Mouse (Mus musculus) frontal cortex, postnatal 10 days (tissue): ENCODE results near the gene Bcam.
"Not testable (repeated sequence)": the region's sequence is repeated elsewhere in the genome, so short reads cannot be mapped to it uniquely, and the experiment has no call there.

Experiments
- DNase-seq, 2 experiments: peaks; one replicate each; pipeline ENCODE4 v3.0.0; 2022; ENCODE audit warnings: low spot score in 2 of 2, mixed read lengths in 1 of 2

Gene Bcam

GRCm38 (mm10) chr7:19770984-19771391 is at the start of gene Bcam:
Bcam (minus strand) TSS chr7:19771016.
- no peak for DNase-seq

DNA sequence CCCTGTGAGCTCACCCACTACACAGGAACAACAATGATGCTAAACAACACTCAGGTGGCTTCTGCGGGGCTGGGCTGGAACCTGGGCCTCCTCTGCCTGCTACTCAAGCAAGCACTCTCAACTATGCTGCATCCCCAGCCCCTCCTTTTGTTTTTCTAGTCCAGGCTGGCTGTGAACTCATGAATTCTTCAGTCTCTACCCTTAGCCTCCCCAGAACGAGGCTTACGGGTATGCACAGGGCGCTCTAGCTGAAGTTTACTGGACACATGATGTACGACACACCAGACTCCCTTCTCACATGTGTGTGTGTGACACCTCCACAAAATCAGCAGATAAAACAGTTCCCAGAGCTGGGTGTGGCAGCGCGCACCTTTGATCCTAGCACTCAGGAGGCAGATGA is 48.1 kb upstream of the Bcam start:
- DNase-seq, result no peak

DNA sequence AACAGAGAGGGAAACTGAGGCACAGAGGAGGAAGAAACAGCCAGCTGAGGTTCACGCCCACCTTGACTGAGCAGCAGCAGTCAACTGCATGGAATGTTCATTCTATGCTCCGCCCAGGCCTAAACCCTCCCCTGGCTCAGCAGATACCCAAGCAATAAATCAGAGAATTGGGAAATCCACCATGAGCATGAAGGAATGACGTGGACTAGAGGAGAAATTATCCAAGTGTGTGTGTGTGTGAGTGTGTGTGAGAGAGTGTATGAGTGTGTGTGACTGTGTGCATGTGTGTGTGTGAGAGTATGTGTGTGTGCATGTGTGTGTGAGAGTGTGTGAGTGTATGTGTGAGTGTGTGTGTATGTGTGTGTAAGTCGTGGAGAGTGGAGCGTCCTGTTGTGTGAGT is 47.6 kb upstream of the Bcam start:
- DNase-seq, result no peak

- peak in 1 of 2 experiments; percentile 36 for DNase-seq
These were observed 46.7 kb upstream of the Bcam start for GRCm38 (mm10) chr7:19817382-19818105.

DNA sequence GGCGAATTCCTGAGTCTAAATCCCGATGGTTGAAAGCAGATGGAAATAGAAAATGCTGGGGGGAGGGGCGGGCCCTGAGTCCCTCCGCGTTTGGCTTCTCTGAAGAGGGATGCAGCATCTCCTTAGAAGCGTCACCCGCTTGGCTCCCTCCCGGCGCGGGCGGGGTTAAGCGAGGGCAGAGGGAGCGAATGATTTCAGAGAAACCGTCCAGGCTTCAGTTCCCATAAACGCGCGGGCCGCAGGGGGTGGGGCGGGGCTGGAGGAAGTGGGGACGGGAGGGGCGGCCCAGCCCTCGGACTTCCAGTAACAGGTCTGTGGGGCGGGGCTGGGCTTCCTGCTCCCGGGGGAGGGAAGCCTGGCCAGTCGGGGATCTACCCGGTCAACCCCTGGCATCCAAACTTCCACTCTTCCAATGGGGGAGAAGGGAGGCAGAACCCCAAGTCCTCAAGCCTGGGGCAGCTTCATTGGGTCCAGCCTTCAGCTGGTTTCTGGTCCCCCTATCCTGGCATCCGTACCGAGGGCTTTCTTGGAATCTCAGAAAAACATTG is 45.5 kb upstream of the Bcam start:
- peak; percentile 56 to 58 for DNase-seq

GRCm38 (mm10) chr7:19815296-19816223 is 44.7 kb upstream of the Bcam start:
- no peak for DNase-seq

DNA sequence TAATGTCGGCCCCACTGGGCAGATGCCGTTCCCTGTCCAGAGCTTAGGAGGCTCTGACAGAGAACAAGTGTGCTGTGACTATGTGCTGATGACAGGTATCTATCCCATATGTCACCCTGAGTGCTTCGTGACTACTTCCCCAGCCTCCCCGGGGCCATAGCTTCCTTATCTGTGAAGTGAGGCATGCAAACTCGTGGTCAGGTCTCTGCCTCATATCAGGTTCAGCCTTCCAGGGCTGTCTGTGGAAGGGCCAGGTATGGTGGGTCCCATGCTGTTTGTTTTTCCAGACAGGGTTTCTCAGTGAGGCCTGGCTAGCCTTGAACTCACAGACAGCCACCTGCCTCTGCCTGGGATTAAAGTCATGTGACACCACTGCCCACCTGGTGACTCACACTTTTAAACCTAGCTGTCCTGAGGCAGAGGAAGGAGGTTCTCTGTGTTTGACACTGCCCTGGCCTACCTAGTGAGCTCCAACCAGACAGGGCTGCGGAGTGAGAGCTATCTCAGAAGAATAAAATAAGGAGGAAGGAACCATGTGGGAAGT is 42.8 kb upstream of the Bcam start:
- DNase-seq, result no peak

DNA sequence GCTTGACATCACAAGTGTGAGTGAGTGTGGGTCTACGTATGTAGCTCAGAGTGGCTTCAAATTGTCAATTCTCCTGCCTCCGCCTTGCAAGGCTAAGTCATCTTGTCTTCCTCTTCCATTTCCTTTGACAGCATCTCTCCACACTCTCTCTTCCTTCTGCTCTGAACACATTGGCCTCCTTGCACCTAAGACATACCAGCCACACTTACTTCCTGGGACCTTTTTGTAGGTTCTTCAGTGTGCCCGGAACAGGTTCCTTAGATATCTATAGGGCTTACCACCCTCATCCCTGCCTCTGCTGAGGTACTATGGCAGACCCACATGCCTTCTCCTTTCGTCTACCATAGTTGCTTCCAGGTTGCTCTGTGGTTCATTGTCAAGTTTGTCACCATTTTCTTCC is 42.3 kb upstream of the Bcam start:
- DNase-seq, result no peak

DNA sequence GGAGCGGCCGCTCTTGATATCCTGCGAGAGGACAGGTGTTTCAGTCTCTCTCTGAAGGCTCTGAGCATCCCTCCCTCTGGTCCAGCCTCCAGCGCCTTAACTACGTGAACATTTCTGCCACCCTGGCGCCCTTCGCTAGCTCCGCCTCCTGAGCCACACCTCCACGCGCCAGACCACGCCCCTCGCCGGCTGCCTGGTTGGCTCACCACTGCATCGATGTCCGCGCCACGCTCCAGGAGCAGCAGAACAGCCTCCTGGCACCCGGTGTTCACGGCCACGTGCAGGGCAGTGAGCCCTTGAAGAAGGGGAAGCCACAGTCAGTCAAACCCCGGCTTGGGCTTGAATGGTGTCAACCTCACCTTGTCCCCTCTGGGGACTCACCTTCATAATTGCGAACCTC is 40.3 kb upstream of the Bcam start:
- DNase-seq, result no peak

- DNase-seq, result no peak
These were observed 38.6 kb upstream of the Bcam start for GRCm38 (mm10) chr7:19809369-19809768.

- no peak for DNase-seq
These were observed 35.6 kb upstream of the Bcam start for GRCm38 (mm10) chr7:19806356-19806969.

GRCm38 (mm10) chr7:19802995-19803394 is 32.2 kb upstream of the Bcam start:
- DNase-seq, result peak in 1 of 2 experiments; percentile 62

DNA sequence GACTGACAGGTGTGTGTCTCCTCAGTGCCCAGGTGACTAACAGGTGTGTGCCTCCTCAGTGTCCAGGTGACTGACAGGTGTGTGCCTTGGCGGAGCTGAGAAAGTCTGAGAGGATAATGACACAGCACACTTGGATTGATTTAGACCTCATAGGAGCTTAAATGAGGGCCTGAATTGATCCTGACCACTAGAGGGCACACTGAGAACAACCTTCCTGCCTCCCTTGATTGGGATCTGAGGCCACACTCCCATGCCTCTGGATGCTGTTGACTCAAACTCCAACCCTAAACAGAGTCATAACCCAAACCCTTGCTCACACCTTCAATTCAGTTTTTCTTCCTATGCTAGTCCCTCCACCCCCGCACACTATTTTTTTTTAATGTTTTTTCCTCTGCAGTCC is 29.9 kb upstream of the Bcam start:
- DNase-seq, result no peak

- DNase-seq, result peak in 1 of 2 experiments; percentile 50
These were observed 26.1 kb upstream of the Bcam start, which contains the start of gene Cblc for GRCm38 (mm10) chr7:19796697-19797588. Cblc (minus strand) TSS chr7:19796809.

- DNase-seq, result no peak
These were observed 25.4 kb upstream of the Bcam start for GRCm38 (mm10) chr7:19796254-19796653.

- no peak for DNase-seq
These were observed 24.4 kb upstream of the Bcam start for GRCm38 (mm10) chr7:19795236-19795635.

DNA sequence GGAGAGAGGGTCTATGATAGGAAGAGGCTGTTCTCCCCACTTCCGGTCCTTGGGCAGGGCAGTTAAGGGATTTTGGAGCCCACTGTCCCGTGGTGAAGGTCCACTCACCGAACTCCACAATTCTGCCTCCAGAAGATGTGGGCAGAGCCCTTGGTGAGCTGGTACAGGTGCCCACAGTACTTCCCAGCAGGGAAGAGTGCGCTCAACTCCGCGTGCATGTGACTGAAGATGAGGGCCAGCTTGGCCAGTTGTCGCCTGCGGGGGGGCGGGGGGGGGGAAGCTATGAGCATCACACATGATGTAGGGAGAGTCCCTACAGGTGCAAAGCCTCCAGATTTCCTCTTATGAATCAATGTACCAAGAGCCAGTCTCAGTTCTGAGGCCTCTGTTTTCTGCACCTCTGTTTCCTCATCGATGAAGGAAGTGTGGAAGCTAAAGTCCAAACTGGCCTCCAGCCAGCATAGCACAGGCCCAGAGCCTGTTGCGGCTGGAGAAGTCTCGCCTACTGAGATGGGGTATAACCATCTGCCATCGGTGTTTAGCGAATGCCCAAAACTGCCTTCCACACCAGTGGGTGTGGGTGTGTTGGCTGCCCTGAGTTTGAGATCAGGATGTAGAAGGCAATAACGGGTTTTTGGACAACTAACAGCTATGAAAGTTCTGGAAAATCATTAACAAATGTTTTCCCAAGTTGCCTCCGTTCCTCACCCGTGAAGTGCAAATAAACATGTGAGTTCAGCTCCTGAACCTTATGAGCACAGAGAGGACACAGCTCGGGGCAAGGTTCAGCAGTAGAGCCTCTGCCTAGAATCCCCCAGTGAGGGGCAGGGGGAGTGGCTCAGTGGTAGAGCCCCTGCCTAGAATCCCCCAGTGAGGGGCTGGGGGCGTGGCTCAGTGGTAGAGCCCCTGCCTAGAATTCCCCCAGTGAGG is 22.1 kb upstream of the Bcam start:
- DNase-seq, result no peak

DNA sequence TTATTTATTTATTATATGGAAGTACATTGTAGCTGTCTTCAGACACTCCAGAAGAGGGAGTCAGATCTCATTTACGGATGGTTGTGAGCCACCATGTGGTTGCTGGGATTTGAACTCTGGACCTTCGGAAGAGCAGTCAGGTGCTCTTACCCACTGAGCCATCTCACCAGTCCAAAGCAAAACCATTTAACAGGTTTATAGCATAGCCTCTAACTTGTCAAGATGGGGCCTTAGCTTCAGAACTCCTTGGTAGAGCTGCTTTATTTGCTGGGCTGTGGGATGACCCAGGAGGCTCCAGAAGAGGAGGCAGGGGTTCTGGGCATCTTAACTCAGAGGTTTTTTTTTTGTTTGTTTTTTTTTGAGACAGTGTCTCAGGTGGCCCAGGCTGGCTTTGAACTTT is 20.7 kb upstream of the Bcam start:
- DNase-seq, result not testable (repeated sequence)

- peak; percentile 57 to 84 for DNase-seq
These were observed 19.1 kb upstream of the Bcam start for GRCm38 (mm10) chr7:19789904-19790347.
